11 mouse cellular contexts compared by ENCODE assay signal in genomic region chr11:74835593-74836224, GRCm38 (mm10). TPM values are rescaled to one million over a fixed set of nuclear protein-coding genes. Genes with fewer than 3 reads are reported as not detected.
DNase-seq lines count a peak whose midpoint lies in the region; ATAC-seq and TF ChIP-seq lines count a peak whose summit lies in the region.
"Had no signal": no experiment of that assay in that cellular context is flagged by ENCODE, and none has a peak within 500 bp of the region (broad histone marks: within the 10 kb centered on the region; RNA-seq: fewer than 3 reads in every experiment).

No protein-coding gene starts in this region.

- DNase-seq in gastrocnemius, adult 2 months: no peak
- no peak for DNase-seq in gastrocnemius, adult 8-10 months (ENCODE audit: low spot score in 2 of 2)
- DNase-seq in layer of hippocampus, adult 11-12 months (ENCODE audit: low spot score): peak; percentile 7
- no peak for DNase-seq in layer of hippocampus, postnatal 36 days
- DNase-seq in ES-E14 (ENCODE audit: low read depth, low spot score): no peak
- no peak for DNase-seq in spleen, adult 12 weeks (ENCODE audit: low spot score)
- no peak for DNase-seq in lung, adult 18-20 months
- DNase-seq: kidney, postnatal 4 days; thymus, postnatal 4 days had no signal

- no peaks in the 10 kb centered on the region for H3K9me3 ChIP-seq in ES-E14 (ENCODE audit: control insufficient read depth, insufficient read depth, low read depth, low read length)
- no peaks in the 10 kb centered on the region for H3K9me3 ChIP-seq in limb, embryonic 12.5 days

- ATAC-seq in limb, embryonic 12.5 days (ENCODE audit: insufficient number of reproducible peaks, insufficient read depth, low FRiP score, low TSS enrichment, low read depth): no peak

- no peaks in the 10 kb centered on the region for H3K27me3 ChIP-seq in limb, embryonic 12.5 days

- 0 out of 2 replicates have a peak overlapping the region, but pooled peaks have one; percentile 20 for H3K9ac ChIP-seq in ES-E14 (ENCODE audit: insufficient read depth, low read depth, low read length, poor library complexity, severe bottlenecking)
- no peak overlapping the region for H3K9ac ChIP-seq in limb, embryonic 12.5 days (replicated peaks)
- H3K9ac ChIP-seq: liver, embryonic 14.5 days had no signal

- H3K27ac ChIP-seq in gastrocnemius, adult 2 months: peak overlapping the region; percentile 99
- no peak overlapping the region for H3K27ac ChIP-seq in ES-E14 (ENCODE audit: insufficient read depth, low read depth, low read length, poor library complexity, severe bottlenecking)
- 0 out of 2 replicates have a peak overlapping the region, but pooled peaks have one; percentile 29 for H3K27ac ChIP-seq in limb, embryonic 12.5 days

- H3K4me2 ChIP-seq in limb, embryonic 12.5 days: no peak overlapping the region

- 89% methylated on average over 6 of the region's 6 CpGs for WGBS in limb, embryonic 12.5 days

- H3K36me3 ChIP-seq in ES-E14 (ENCODE audit: control insufficient read depth, insufficient read depth, low read length, poor library complexity, severe bottlenecking): peaks cover 5% of the 10 kb centered on the region; the same call in 1 of the 2 replicates
- peaks cover 12% of the 10 kb centered on the region for H3K36me3 ChIP-seq in limb, embryonic 12.5 days

- intact Hi-C loops in gastrocnemius, adult 2 months (cut with DNase I): no loop called here

- H3K4me1 ChIP-seq in ES-E14 (ENCODE audit: control insufficient read depth in 2 of 2, insufficient read depth in 2 of 2, low read length in 2 of 2, poor library complexity in 1 of 2): peaks cover 9 to 40% of the 10 kb centered on the region in 2 experiments; a peak in 3 of 4 replicates
- H3K4me1 ChIP-seq in limb, embryonic 12.5 days (replicated peaks): peaks cover 54% of the 10 kb centered on the region

- H3K4me3 ChIP-seq in gastrocnemius, adult 2 months: no peak overlapping the region
- no peak overlapping the region for H3K4me3 ChIP-seq in ES-E14 (ENCODE audit: insufficient read depth in 1 of 2, low read depth in 1 of 2, low read length in 2 of 2, poor library complexity in 1 of 2, severe bottlenecking in 1 of 2)
- H3K4me3 ChIP-seq in limb, embryonic 12.5 days (replicated peaks): no peak overlapping the region

- in situ Hi-C loops in ES-E14 (cut with MboI; ENCODE audit: low sequenced_read_pairs in 2 of 2, unreplicated experiment in 2 of 2): no loop called here

- TF ChIP-seq CTCF in gastrocnemius, adult 2 months (IDR thresholded peaks at IDR 0.05): no peak

TF ChIP-seq in ES-E14, 5 proteins besides CTCF, POLR2A, EP300 and RAD21:
- TF ChIP-seq CHD2 (IDR thresholded peaks at IDR 0.05; ENCODE audit: low read depth, low read length): no peak
- no peak for TF ChIP-seq ZNF384 (IDR thresholded peaks at IDR 0.05; ENCODE audit: low read depth, low read length)
- TF ChIP-seq ZC3H11A (IDR thresholded peaks at IDR 0.05; ENCODE audit: borderline replicate concordance, low read depth, low read length): no peak
- TF ChIP-seq HCFC1 (IDR thresholded peaks at IDR 0.05; ENCODE audit: borderline replicate concordance, insufficient read depth, low read length): no peak
- no peak for TF ChIP-seq MAFK (IDR thresholded peaks at IDR 0.05; ENCODE audit: insufficient read depth, low read depth, low read length)

RNA-seq across cellular contexts. Expression of gene Mnt, which starts 5.0 kb away (rescaled TPM):
- total RNA-seq in gastrocnemius, adult 2 months (2021): 10 to 100 TPM in 1 of 2 experiments, 1 to 10 TPM in 1; 6.1 to 11.6 TPM
- 10 to 100 TPM in 1 of 4 experiments, 1 to 10 TPM in 3; 5.8 to 11.7 (median 7.8) TPM for total RNA-seq in gastrocnemius, adult 8-10 months (2022)
- total RNA-seq in layer of hippocampus, postnatal 36 days (2021): 10 to 100 TPM; 28.3 to 30.5 TPM
- 10.2 and 10.3 TPM in 2 replicates for total RNA-seq in ES-E14 (2012; rRNA removed)
- 4.4 and 5.7 TPM in 2 replicates for polyA plus RNA-seq in limb, embryonic 12.5 days (2016; fragmentation: Nextera tagmentation; extraction: Ambion mirVana)
